Mouse (Mus musculus) left cerebral cortex, adult 2 months (tissue): ENCODE measurements around the gene Efcab12. TPM values are rescaled to one million over a fixed set of nuclear protein-coding genes. Genes with fewer than 3 reads are reported as not detected.
"Not testable (repeated sequence)": the region's sequence is repeated elsewhere in the genome, so short reads cannot be mapped to it uniquely, and the experiment has no call there.

Experiments used
- DNase-seq, 2 experiments: peaks; one replicate each; pipeline ENCODE4 v3.0.0; 2021 to 2022; ENCODE audit warnings: low spot score in 2 of 2, mixed read lengths in 1 of 2; ENCODE audit errors: extremely low spot score in 1 of 2
- H3K27ac ChIP-seq: fragments of 200-600 bp; 2 replicates; pipeline ENCODE4 v1.8.1; 2022
- H3K4me3 ChIP-seq: fragments of 200-600 bp; 2 replicates; pipeline ENCODE4 v1.8.1; 2022
- CTCF ChIP-seq: fragments of 200-600 bp; IDR thresholded peaks from 2 replicates; pipeline ENCODE4 v1.8.1; 2022; ENCODE audit warnings: antibody characterized with exemption, mild to moderate bottlenecking, moderate library complexity
- intact Hi-C: fragments of 180-260 bp; cut with DNase I; formaldehyde crosslinking; loops from one replicate; pipeline ENCODE4 v1.15.1; 2025
- long read RNA-seq, 2 experiments: library from polyadenylated mRNA; stranded (forward); transcript quantifications; one replicate each; pipeline ENCODE4 v2.0.0; 2021; ENCODE audit warnings: borderline mapping rate in 2 of 2
- total RNA-seq, 2 experiments: library from RNA; stranded (reverse); gene quantifications; 2 replicates each; pipeline ENCODE4 v1.2.3; 2021

Efcab12 gene
- total RNA-seq = 1 to 10 TPM; 5.4 to 6.1 TPM
- long read RNA-seq, experiment 1, partial matches to known transcripts = 1 of 2 reads
- long read RNA-seq, experiment 1, other reads (novel, unspliced or antisense) = 1 of 2 reads
- long read RNA-seq, experiment 2, partial matches to known transcripts = 0 of 1 reads
- long read RNA-seq, experiment 2, other reads (novel, unspliced or antisense) = 0 of 1 reads

DNA sequence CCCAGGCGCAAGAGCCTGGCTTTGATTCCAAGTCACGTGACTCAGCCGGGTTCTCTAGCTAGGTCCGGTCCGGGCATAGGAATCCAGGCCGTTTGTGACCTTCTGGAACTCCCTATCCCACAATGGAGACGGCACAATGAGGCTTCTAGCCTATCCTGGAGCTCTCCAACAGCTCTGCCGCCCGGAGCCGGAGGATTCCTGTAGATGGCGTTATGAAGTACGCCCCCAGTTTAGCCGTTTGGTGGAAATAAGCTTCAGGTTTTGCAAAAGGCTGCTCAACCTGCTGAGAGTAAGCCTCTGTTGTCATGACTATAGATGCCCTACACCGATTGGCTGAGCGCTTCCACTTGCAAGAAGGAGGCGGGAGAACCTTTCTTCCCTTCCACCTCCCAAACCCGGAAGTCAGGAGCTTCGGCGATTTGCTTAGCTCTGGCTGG is at the start of gene Efcab12:
Gene Efcab12, minus strand, starts transcription at position 252 of the 437 bp plus-strand sequence.
- Histone ChIP-seq H3K27ac (peak within 1 kb of the TSS; percentile 76), H3K4me3 (peak within 1 kb of the TSS; percentile 46)
- DNase-seq = peak; percentile 55 to 74
- TF ChIP-seq CTCF = no peak; the same call in none of the 2 replicates
- intact Hi-C loops = no loop called here

DNA sequence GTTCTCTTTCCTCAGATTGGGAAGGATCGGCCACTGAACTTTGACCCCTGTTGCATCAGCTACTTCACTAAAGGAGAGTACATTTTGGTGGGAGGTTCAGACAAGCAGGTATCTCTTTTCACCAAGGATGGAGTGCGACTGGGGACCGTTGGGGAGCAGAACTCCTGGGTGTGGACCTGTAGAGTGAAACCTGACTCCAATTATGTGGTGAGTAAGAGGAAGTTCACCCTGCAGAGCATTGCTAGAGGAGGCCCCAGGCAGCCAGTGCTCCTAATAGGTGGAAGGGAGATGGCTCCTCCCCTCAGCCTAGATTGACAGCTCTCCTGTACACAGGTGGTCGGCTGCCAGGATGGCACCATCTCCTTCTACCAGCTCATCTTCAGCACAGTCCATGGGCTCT is 48.7 kb upstream of the Efcab12 start:
- no peak for TF ChIP-seq CTCF
- Histone ChIP-seq H3K27ac (no peak overlapping the region), H3K4me3 (no peak overlapping the region)
- intact Hi-C loops = no loop called here
- no peak for DNase-seq

DNA sequence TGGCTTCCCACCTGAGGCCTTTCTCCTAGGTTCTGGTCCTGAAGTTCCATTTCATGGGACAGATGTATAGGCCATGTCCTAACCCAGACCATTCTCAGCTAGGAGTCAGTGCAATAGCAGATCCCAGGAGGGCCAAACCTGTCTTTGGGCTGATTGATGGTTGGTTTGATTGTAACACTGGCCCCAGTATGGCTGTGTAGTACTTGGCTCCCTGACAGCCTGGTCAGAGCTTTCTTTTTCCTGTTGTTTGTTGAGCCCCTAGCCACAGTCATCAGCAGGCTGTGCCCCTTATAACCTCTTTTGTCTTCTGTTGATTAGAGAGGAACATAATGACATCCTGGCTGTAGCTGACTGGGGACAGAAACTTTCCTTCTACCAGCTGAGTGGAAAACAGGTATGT is 45.8 kb upstream of the Efcab12 start:
- H3K4me3 ChIP-seq = no peak overlapping the region
- no peak for TF ChIP-seq CTCF
- no peak for DNase-seq
- intact Hi-C loops = no loop called here
- H3K27ac ChIP-seq = no peak overlapping the region

DNA sequence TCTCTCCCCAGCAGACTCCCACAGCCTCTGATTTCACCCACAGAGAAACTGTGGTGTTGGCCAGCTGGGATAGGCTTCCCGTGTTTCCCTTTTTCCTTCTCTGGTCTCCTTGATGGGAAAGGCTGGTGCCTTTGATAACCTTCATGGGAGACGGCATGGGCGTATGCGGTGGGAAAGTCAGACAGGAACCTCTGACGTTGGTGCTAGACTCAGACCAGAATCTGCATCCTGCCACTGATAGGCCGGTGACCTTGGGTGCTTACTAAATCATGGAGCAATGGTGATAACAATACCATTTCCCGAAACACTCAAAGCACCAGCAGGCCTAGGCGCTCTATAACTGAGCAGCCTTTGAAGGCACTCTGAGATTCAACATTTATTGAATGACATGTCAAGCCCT is 42.5 kb upstream of the Efcab12 start:
- DNase-seq = no peak
- intact Hi-C loops = no loop called here
- TF ChIP-seq CTCF = no peak
- Histone ChIP-seq H3K27ac (no peak overlapping the region; the same call in 1 of the 2 replicates), H3K4me3 (no peak overlapping the region)

DNA sequence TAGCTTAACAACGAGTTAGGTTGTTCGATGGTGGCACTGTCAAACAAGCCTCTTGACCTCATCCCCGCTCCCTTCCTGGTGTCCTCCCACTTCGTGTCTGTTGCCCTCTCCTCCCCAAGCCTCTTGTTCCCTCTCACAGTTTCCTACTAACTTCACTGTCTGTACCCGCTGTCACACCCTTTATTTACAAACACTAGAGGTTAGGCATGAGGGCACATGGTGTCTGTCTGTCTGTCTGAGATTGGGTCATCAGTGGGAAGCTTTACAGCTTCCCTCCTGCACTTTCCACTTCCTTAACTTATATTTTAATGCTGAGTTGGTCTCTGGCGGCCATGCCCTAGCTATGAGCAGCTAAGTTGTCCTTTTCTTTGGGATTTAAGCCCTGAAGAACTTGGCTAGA is 41.5 kb upstream of the Efcab12 start:
- no peak for TF ChIP-seq CTCF
- Histone ChIP-seq H3K27ac (no peak overlapping the region), H3K4me3 (no peak overlapping the region)
- no peak for DNase-seq
- intact Hi-C loops = no loop called here

DNA sequence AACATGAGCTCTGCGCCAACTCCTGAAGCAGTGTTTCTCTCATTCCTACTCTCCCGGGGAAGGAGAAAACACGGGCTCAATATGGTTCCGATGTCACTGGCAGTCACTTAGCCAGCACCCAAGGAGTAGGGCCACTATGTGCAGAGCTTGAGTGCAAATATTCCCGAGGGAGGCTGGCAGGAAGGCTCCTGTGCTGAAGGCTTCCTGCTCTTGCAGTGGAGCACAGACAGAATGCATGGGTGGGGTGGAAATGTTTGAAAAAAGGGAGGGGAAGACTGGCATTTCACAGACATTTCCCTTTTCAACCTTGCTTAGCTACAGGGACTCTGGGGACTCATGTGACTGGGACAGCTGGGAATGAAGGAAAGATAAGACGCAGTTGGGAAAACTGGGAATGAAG is 40.5 kb upstream of the Efcab12 start:
- no peak overlapping the region for H3K27ac ChIP-seq
- no peak for DNase-seq
- intact Hi-C loops = no loop called here
- no peak for TF ChIP-seq CTCF
- no peak overlapping the region for H3K4me3 ChIP-seq

DNA sequence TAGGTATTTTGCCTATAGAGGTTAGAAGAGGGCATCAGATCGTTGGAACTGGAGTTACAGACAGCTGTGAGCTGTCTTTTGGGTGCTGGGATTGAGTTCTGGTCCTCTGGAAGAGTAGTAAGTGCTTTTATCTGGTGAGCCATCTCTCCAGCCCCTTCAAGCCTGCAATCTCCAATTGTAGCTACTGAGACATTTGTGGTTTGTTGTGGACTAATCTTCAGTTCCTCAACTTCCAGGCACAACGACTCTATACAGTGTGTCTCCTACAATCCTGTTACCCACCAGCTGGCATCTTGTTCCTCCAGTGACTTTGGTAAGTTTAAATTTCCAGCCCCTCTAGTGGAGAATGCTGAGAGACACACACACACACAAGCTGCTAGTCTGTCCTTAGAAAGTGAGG is 39.0 kb upstream of the Efcab12 start:
- Histone ChIP-seq H3K4me3 (no peak overlapping the region), H3K27ac (no peak overlapping the region)
- intact Hi-C loops = no loop called here
- no peak for DNase-seq
- TF ChIP-seq CTCF = no peak

DNA sequence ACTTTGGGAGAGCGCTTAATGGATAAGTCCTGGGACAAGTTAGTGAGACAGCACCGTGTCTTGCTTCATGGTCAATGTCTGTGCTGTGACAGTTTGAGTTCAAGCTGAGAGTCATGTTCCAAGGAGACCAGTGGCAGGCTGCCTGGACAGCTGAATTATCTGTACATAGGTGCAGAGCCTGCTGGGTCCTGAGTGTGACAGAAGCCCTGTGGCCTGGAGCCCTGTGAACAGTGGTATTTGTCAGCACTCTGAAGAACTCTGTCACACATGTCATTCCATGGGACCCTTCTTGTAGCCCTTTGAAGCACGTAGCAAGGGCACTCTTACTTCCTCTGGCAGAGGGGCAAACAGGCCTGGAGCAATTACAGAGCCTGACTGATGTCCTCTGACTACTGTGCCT is 33.1 kb upstream of the Efcab12 start:
- DNase-seq, H3K27ac ChIP-seq, H3K4me3 ChIP-seq, intact Hi-C loops: not testable (repeated sequence)

DNA sequence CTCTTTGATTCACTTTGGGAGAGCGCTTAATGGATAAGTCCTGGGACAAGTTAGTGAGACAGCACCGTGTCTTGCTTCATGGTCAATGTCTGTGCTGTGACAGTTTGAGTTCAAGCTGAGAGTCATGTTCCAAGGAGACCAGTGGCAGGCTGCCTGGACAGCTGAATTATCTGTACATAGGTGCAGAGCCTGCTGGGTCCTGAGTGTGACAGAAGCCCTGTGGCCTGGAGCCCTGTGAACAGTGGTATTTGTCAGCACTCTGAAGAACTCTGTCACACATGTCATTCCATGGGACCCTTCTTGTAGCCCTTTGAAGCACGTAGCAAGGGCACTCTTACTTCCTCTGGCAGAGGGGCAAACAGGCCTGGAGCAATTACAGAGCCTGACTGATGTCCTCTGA is 28.9 kb upstream of the Efcab12 start:
- H3K4me3 ChIP-seq, intact Hi-C loops, H3K27ac ChIP-seq, DNase-seq: not testable (repeated sequence)

DNA sequence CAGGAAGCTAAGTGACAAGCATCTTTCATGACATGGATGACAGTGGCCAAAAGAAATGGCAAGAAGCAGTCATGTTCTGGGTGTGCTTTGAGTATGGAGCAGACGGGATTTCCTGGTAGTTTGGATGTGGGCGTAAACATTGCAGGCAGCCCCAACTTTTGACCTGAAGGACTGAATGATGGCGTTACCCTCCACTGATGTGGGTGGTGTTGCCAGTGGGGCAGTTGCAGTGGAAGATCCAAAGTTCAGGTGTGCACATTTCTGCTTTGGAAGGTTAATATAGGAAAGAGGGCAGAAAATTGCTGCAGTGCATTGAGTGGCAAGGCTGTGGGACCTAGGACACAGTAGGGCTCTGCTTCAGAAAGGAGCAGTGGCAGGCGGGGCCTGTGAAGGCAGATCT is 27.0 kb upstream of the Efcab12 start:
- no peak for TF ChIP-seq CTCF
- intact Hi-C loops = no loop called here
- Histone ChIP-seq H3K4me3 (no peak overlapping the region), H3K27ac (peak overlapping the region; percentile 78; the same call in 1 of the 2 replicates)
- DNase-seq = no peak

DNA sequence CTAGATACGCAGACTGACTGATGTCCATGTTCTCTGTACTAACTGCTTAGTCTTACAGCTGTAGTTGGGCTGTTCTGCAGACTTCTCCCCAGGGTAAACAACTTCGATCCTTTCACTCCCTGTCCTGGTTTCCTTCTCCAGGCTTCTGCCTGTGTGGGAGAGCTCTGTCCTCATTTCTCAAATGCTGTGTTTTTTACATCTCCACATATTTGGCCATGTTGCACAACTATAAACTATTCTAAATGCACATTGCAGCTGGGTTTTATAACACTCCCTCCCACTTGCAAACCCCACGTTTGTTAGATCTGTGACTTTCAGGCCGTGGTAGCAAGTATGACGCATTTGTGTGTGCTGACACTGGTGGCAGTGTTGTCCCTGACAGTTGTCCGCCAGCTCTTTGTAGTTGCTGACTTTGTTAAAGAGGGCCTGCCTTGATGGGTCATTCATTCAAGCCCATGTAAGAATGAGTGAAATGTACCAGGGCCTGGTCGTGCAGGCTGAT is 25.2 kb upstream of the Efcab12 start:
- peak overlapping the region; percentile 78 for H3K27ac ChIP-seq
- TF ChIP-seq CTCF = no peak
- intact Hi-C loops = loop anchor here (5.0 kb wide), 1 partner anchor 49 kb away; no protein-coding TSS in a partner anchor

DNA sequence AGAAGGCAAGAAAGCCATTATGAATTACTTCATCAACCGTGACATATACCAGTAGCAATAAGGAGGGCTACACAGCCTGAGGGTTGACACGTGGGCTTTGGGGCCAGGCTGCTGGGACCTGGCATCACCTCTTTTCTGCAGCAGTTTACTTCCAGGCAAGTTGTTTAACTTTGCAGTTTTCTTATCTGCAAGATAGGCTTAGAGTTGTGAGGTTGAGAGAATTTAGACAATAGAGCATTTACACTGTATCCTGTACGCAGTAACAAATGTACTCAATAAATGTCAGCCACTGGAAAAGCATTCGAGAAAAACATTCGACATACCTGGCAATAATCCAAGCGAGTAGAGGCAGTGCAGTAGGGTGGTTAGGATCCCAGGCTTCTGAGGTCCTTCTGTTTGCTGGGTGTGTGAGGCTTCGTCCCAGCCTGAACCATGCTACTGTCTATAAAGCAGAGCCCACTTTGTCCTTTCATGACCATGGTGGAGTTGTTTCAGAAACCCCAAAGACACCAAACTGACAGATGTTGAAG is 21.9 kb upstream of the Efcab12 start:
- no peak for TF ChIP-seq CTCF
- intact Hi-C loops = loop anchor here (5.0 kb wide), 1 partner anchor 52 kb away; no protein-coding TSS in a partner anchor

More for the DNA sequence above, 25.2 kb upstream of the Efcab12 start:
- DNase-seq = peak in 1 of 2 experiments; percentile 51
- H3K4me3 ChIP-seq = no peak overlapping the region

DNA sequence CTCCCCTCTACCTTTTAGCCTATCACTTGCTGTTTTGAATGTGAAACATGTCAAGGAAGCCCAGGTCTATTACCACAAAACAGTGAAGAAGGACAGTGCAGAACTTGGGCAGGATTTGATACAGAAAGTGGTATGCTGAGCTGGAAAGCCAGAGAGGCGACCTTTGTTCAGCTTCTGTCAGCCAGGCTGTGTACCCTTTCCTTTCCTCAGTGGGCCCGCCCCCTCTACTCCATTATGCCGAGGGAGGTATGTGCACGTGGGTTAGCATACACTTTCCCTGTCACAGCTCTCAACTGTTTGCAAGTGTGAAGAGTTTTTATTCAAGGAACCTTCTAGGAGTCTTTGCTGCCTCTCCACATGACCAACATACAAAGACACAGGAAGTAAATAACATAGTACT is 21.0 kb upstream of the Efcab12 start:
- intact Hi-C loops = no loop called here
- Histone ChIP-seq H3K4me3 (no peak overlapping the region), H3K27ac (no peak overlapping the region)
- DNase-seq = no peak
- TF ChIP-seq CTCF = no peak

More for the DNA sequence above, 21.9 kb upstream of the Efcab12 start:
- Histone ChIP-seq H3K4me3 (no peak overlapping the region), H3K27ac (no peak overlapping the region)
- DNase-seq = no peak
